Mouse (Mus musculus) thymus, postnatal 36 days (tissue): ENCODE data around the gene Kat5.

ENCODE experiments used
- DNase-seq, 2 experiments: peaks; one replicate each; pipeline ENCODE4 v3.0.0; 2022; ENCODE audit warnings: mixed read lengths in 2 of 2

Kat5 gene

DNA sequence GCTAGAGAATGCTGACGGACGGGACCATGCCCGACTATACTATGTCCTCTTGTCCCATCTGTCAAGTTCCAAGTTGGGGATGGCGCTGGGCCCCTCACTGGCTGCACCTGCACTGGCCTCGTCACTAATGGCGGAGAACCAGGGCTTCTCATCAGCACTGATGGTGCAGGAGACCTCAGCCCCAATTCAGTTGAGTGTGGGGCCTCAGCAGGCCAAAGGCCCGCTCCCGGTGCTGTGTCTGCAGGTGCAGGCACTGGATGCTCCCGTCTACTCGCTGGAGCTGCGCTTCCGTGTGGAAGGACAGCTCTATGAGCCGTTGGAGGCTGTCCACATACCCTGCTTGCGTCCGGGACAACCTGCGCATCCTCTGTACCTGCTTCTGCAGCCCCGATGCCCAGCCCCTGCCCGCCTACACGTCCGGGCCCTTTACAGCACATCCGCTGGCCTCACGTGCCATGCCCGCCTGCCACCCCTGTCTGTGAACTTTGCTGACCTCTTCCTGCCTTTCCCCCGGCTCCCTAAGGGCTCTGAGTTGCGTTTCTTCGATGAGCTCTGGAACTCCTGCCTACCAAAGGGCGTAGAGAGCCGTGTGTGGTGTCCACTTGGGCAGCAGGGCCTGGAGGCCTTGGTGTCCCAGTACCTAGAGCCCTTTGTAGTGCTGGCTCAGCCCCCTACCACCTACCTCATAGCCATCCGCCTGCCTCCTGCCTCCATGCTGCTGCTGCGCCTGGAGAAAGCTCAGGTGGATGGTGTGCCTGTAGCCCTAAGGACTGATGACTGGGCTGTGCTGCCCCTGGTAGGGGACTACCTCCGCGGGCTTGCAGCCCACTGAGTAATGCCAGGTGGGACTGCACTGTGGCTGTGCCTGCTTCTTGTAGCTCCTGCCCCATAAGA is 39.4 kb downstream of the Kat5 start:
- DNase-seq = peak in 1 of 2 experiments; percentile 23

DNA sequence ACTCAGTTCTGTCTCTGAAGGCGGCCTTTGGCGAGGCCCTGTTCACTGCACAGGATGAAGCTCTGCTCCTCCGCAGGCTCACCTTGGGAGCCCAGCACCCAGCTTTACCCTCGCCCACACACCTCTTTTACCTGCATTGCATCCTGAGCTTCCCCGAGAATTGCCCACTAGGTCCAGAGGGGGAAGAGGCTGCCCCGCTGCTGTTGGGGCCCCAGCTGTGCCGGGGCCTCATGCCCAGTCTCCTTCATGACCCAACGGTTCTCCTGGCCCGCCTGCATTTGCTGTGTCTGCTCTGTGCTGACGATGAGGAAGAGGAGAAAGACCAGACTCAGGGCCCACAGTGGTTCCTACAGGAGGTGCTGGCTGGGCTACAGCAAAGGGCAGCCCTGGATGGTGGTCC is 40.5 kb downstream of the Kat5 start:
- DNase-seq = no peak

DNA sequence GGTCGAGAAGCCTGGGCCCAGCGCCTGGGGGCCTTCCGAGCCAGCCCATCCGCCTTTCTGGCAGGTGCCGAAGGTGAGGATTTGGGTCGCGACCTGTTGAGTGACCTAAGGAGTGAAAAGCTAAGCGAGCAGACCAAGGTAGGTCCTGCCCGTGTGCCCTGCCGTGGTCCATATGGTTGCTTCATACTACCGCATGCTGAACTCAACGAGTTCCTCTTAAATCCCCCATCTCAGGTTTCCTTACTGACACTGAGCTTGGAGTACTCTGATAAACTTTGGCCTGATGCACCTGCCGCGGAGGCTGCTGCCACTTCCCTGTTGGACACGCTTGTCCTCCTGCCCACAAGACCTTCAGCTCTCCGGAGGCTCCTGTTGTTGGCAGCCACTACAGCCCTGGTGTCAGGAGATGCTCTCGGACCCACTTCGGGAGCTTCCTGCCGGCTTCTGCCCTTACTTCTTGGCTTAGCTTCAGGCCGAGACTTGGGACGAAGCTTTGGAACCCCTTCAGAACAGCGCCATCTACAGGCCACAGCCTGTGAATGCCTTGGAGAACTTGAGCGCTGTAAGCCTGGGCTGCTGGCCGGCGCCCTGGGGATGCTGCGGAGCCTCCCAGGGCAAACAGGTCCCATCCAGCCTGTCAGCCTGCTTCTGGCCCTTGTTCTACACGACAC is 41.4 kb downstream of the Kat5 start:
- peak; percentile 78 to 79 for DNase-seq

DNA sequence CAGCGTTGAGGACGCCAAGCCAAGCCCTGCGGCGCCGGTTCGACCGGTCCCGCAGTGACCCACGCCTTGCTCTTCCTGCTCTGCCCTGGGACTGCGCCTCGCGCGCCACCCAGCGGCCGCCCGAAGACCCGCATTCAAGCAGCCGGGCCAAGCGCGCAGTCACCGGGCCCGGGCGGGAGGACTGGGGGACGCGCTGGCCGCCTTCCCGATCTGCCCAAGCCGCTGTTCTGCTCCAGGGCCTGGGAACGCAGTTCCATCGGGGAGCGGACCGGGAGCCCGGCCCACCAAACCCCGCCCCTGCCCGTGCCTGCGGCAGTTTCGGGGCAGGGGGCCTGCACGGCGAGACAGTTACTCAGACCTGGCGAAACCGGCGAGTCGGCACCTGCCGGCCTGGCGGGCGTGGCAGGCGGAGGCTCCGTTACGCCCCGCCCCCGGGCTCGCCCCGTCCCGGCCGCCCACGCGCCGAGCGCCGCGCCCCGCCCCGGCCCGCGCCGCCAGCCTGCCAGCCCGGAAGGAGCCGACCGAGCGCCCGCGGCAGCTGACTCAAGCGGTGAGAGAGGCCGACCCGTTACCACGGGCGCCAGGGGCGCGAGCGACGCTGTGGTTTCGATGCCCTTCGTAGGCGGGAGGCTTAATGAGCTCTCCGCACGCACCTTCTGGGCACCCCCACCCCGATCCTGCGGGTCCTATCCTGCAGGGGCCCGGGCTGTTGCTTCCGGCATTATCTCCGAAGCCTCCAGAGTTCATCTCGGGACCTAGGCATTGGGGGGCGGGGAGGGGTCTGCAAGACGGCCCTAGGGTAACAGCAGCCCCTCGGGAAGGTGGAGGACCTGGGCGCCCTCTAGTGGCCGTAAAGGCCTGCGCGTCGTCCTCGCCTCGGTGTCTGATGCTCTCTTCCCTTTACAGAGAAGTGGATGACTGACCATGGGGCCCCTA is 42.2 kb downstream of the Kat5 start, which contains the start of gene Ap5b1:
Ap5b1 (plus strand) TSS at position 492 of the 936 bp plus-strand sequence.
- DNase-seq = peak; percentile 90 to 93

DNA sequence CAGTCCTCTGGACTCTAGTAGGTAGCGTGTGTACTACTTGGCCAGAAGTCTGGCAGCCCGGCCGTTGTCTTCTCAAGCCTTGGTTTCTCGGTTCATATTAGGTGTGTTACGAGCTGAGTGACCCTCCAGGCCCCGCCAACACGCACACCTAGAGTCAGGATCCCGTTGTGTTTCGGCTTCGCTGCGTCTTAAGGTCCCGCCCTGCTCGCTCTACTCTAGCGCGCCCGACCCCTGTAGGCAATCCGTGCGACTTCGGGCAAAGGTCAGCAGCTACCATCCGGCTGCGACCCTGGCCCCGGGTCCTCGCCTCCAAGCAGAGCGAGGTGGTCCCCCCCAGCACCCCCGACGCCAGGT is 42.9 kb downstream of the Kat5 start:
- no peak for DNase-seq

DNA sequence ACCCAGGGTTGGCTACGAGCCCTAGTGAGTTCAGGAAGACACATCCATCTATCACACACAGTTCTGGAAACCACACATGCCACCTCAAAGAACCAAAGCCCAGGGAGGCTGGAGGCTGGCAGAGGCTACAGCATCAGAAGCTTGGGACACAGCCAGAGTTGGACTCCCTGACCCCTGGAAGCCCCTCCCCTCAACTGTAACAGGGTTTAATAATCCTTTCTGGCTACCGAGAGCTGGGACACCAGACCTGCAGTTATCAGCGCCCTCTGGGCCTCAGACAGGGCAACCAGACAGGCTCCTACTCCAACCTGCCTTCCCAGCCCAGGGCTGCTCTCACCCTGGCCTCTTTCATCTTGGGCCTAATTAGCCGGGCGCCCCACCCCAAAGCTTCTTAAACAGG is 43.7 kb downstream of the Kat5 start:
- DNase-seq = peak in 1 of 2 experiments; percentile 30

DNA sequence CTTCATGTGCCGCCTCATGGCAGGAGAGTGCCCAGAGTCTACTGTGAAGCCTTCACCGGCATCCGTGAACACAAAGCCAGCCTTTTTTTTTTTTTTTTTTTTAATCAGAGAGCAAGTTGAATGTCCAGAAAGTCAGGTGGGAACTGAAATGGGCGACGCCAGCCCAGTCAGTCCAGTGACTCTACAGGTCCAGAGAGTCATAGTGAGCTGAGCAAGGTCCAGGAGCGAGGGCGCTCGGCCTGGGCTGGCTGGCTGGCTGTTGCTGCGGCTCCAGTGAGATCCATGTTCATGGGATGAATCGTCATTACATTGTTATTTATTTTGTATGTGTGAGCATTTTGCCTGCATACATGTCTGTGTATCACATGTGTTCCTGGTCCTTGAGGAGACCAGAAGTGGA is 47.3 kb downstream of the Kat5 start:
- no peak for DNase-seq

DNA sequence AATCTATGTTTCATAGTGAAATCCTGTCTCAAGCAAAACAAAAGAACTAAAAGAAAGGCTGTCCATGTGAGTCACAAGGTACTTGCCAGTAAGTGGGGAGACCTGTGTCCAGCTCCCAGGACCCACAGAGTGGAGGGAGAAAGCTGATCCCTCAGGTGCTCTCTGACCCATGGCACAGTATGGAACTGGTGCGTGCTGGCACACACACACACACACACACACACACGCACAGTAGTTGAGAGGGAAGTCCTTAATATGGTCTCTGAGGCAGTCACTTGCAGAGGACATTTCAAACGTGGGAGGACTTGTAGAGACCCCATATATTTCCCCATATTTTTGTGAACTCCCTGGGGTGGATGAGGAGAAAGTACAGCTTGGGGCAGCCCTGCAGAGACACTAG is 48.2 kb downstream of the Kat5 start:
- DNase-seq = no peak

DNA sequence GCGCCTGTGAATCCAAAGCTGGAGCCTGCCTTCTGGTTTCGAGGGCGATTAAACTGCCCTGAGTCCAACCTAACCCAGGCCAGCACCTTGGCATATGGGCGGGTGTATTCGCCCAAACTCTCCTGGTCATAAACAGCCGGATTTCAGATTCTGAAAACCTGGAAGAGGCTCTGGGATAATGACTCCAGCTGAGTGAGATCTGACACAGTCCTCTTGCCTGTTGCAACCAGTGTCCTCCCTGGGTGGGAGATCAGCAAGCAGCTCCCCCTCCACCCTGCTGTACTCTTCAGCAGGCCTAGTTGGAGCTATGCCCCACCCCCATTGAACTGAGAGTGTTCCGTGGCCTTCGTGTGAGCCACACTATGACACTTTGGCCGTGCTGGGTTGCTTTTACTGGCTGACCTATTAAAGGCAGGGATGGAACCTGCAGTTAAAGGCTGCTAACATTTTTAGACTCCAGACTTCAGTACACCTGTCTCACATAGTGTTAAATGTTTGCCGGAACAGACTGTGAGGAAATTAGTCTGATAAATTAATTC is 48.7 kb downstream of the Kat5 start:
- DNase-seq = no peak

DNA sequence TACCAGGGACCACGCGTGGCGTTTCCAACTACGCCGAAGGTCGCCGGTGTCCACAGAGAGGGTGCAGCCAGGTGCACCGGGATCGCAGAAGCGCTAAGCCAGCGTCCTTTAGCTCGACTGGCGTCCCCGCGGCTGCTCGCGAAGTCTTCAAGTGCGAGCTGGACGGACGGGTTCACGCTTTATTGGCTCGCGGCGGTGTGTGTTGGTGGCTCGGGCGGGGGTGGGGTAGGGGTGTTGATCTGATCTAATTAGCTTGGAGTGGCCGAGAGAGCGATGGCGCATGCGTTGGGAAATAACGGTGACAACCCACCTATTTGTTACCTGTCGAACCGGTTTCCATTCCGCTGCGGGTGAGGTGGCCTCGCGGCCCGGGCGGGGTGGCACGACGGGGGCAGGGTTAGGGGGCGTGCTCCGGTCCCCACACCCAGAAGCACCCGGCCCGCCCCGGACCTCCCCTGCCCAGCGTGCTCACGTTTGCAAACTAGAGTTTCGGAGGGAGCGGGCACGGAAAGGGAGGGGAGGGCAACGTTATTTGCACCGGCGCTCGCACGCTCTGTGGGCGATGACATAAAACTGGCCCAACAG is 49.5 kb downstream of the Kat5 start, which contains the start of gene Ovol1:
Ovol1 (minus strand) TSS at position 190 of the 585 bp plus-strand sequence.
- DNase-seq = no peak

DNA sequence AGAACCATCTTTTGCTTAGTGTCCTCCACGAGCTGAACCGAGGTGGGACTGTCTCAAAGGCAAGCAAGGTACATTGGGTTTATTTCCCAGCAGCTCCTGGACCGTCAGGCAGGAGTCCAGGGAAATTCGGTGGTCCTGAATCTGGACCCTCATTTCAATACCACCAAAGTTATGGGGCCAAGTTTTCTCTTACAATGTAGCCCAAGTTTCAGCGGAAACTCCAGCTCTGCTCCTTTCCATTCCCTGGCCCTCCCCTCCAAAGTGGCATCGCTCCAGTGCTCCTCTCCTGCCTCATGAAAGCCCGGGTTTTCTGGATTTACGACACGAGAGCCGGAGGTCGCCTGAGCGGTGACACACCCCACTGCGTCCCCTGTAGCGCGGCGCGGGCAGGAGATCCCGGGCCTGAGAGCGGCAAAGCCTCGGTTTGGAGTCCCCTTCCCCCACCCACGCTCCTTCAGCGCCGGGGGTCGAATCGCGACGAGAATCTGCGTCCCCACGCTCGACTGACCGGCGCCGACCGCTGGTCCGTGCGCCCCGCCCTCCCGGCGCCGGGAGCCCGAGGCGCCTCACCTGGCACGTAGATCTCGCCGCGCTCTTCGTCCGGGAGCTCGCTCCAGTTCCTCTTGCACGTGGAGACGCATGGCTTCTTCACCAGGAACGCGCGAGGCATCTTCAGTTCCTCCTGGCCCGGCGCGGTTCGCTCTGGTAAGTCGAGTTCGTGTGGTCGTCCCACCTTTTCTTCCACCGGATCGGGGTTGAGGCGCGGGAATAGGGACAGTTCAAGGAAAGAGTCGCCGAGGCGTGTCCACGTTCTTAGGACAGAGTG is 50.2 kb downstream of the Kat5 start:
- no peak for DNase-seq

DNA sequence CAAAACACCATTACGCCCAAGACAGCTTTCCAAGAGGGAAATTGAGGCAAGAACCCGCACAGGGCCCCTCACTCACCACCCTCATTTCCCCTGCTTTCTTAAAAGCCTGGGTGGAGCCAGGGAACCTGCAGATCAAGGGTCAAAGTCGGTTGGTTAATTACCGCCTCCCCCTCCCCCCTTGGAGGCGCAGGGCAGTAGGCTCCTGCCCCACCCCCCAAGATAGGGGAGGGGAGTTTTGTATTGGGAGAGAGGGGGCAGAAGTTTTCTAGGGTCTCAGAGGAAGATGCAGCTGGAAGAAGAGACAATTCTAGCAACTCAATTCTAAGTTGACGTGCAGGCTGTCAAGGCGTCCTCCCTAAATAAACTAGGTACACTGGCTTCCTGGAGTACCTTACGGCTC is 50.8 kb downstream of the Kat5 start:
- DNase-seq = no peak

DNA sequence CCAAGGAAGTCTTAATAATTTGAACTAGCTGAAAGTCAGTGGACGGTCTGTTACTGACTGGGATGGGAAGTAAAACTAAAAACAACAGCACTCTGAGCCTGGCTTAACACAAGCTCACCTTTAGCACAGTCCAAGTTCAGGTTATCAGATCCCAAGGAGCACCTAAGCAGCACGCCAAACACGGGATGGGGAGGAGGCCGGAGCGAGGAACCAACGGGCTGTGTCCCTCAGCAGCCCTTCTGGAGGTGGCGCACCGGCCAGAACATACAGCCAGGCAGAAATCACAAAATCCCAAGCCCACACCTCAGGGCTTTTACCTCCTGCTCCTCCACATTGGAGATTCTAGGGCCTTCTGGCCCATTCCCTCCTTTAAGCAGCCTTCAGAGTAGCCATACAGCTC is 51.3 kb downstream of the Kat5 start:
- DNase-seq = no peak

DNA sequence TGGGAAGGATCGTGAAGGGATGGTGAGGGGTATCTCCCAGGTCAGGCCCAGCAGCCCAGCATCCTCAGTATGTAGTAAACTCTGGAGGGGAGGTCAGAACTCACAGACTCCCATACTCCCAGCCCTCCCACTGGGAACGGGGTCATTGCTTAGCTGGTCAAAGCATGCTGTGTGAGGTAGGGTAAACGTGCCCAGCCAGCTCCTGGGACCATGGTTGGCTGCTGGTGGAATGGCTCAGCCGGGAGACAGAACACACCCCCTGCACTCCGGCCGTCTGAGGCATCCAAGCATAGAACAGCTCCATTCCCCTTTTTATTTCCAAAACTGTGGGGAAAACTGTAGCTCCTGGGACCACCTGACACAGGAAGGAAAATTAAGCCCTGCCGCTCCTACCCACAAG is 51.9 kb downstream of the Kat5 start:
- DNase-seq = no peak

DNA sequence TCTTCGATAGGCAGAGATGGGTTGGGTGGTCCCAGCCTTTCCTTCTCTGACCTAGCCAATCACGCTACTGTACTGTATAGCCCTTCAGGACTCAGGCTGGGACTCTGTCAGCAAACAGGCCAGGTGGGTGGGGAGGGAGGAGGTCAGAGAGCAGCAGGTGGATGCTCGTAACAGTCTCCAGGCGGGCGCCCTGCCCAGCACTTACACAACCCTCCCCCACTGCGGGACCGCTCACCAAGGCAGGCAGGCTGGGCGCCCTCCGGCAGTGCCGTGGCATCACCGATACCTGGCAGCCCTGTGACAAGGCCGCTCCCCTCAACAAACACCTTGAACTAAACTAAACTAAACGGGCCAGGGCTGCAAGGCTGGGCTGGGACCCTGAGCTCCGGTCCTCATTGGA is 55.8 kb downstream of the Kat5 start:
- no peak for DNase-seq

DNA sequence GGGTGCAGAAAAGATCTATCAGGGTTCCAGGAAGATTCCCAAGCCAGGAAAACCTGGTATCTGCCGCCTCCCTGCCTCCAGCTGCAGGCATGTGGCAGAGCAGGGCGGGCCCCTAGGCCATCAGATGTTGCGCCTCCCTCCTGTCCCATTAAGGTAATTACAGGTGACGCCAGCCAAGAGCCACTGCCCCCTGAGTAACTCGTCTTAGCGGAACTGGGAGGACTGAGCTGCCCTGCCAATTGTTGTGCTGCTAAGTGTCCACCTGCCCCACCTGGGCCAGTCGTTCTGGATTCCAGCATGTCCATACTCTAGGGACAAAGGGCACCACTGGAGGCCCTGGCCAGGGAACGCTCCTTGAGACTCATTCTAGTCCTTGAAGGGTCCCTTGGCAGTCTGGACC is 56.2 kb downstream of the Kat5 start:
- DNase-seq = no peak
